Mouse (Mus musculus): Measurements from ENCODE around the gene Sfrp5.

- TF ChIP-seq TBP (conservative IDR thresholded peaks at IDR 0.05; ENCODE audit: low read depth, low read length) (no peak), NRF1 (IDR thresholded peaks at IDR 0.05; ENCODE audit: low read depth, low read length) (no peak), CTCF (conservative IDR thresholded peaks at IDR 0.05 in 1 of 2, IDR thresholded peaks at IDR 0.05 in 1 of 2; ENCODE audit: low read depth in 2 of 2, low read length in 2 of 2) (no peak)
These were observed 7.4 kb upstream of the Sfrp5 start for GRCm38 (mm10) chr19:42209485-42209884.

All from CH12.LX (cell line).